Mouse (Mus musculus): ENCODE measurements around the gene Nat8f1.

Nat8f1 gene

DNA sequence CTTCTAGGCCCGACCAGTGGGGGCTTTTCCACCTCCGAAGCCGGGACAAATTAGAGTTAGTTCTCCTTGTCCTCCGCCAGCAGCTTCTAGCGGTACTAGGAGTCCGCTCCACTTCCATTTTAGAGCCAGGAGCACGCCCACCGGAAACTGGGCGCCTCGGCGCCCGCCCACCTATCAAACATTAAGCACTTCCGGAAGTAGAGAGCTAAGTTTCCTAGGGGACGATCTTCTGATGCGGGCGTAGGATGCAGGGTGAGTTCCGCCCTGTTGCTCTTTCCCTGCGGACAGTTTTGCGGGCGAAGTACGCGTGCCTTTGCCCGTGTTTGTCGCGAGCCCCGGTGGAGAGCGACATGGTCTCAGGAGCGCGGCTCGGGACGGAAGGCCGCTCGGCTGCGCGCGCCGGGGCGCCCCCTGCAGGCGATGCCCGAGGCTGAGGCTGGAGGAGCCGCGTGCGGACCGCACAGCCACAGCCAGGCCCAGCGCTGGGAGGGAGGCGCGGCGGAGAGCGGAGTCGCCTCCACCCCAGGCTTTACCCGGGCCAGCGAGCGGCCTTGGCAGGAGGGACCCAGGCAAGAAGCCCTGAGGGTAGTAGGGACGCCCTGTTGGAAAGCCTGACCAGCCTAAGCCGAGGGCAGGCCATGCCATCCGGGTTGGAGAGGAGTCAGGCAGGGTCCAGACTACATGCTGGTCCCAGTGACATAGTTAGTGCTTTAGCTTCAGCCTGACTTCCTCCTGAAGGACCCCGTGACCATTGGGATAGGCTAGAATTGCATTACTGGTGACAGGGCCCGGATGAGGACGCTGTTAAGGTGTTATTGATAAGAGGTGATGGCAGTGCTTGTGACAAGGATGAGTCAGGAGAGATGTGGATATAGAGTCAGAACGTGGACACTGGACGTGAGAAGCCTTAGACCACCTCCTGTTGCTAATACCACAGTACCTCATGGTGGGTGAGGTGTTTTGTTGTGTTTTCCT, at the start of gene Nat8f1:
Gene Nat8f1 (minus strand): TSS at position 149 of the 975 bp plus-strand sequence.
- in situ Hi-C loops (cut with MboI, MseI) = loop anchor here (25.0 kb wide), 1 partner anchor 446 kb away; the partner anchor contains the start of genes Fam136a and Snrpg

DNA sequence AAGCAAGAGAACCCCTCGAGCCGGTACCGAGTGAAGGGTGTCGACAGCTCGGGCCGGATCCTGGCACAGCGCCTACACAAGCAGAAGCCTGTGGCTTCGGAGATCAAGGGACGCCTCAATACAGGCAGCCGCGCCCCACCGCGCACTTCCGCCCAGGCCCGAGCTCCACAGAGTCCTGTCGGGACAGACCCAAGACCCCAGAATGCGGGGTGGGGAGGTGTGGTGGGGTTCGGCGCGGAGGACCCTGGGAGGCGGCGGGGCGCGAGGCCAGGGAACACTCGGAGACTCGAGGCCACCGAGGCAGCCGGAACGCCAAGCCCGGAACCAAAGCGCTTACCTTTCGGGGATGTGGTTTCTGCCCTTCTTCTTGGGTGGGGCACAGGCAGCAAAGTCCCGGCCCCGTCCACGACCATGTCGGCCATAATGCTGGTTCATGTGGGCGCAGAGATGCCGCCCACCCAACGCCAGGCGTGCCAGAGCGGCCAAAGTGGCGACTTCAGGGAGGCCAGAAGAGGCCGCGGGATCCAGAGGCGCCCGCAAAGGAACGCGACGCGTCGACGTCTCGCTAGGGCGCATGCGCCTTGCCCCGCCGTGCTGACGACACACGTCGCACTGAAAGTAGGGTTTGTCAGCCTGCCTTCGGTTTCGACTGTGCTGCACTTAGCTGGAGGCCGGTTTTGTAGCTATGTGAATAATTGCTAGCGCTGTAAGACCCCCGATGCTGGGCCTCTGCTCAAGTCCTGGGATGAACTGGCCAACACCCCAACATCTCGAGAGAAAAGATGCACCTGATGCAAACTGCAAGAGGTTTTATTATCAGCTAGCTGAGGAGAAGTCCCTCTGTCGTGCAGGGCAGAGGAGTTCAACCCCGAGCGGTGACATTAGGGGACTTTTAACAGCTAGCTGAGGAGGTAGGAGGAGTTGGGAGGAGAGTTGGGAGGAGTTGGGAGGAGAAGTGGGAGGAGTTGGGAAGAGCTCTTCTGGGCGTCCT, 45.9 kb upstream of the Nat8f1 start, which contains the start of gene Dusp11:
Gene Dusp11 (minus strand): TSS at position 567 of the 991 bp plus-strand sequence.
- in situ Hi-C loops (cut with MboI, MseI) = no loop called here

DNA sequence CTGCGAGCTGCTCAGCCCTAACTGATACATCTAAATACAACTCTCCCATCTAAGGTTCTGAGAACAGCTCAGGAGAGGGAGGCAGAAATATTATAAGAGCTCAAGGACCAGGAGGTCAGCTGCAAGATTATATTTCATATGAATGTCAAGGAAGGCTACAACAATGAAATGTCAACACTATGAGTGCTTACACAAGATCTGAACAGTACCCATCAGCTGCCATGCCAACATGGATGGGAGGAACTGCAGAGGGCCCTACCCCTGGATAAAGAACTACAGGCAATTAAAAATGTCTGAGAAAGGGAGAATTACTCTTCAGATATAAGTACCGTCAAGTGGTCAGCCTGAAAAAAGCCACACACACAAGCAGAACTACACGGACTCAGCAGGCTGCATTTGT, 42.1 kb upstream of the Nat8f1 start:
- in situ Hi-C loops (cut with MboI, MseI) = no loop called here

DNA sequence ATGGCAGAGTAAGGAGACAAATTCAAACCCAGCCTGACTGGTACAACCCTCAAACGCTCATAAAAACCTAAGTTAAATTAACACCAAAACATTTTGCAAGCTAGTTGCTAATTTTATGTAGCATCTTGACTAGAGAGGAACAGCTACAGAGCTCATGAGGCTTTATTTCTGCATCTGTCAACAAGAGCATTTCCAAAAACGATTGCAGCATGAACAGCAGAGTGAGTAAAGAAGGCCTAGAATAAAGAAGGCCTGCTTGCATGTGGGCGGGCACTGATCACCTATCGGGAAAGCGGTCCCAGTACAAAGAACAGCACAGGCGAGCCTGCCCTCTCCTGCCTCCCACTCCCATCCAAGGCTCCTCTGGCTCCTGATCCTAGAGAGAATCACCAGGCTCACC, 33.1 kb upstream of the Nat8f1 start:
- in situ Hi-C loops (cut with MboI, MseI) = no loop called here

DNA sequence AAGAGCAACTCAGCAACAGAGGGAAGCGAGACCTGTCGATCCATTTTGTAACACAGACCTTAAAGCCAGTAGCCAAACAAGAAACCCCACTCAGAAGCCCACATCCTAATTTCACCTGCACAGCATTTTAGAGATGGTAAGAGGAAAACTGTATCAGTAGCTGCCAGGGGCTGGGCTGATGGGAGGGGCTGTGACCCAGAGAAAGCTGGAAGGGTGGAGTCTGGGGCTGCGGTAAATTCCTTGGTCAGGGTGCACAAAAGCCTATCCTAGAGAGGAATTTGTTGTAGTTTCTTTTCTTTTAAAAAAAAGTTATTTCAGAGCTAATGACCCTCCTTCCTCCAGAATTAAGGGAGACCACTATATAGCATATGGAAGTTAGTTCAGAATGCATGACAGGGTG, 27.0 kb upstream of the Nat8f1 start:
- in situ Hi-C loops (cut with MboI, MseI) = no loop called here

DNA sequence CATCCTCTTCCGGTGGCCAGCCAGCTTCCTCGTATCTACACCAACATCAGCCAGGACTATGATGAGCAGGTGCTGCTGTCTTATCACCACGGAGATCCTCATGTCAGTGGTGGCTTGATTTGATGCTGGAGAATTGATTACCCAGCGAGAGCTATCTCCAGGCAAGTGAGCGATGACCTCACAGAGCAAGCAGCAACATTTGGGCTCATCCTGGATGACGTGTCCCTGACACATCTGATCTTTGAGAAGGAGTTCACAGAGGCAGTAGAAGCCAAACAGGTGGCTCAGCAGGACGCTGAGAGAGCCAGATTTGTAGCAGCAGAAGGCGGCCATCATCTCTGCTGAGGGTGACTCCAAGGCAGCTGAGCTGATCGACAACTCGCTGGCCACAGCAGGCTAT, 23.2 kb upstream of the Nat8f1 start:
- in situ Hi-C loops (cut with MboI, MseI) = loop anchor here (5.0 kb wide), 1 partner anchor 69 kb away; no protein-coding TSS in a partner anchor

DNA sequence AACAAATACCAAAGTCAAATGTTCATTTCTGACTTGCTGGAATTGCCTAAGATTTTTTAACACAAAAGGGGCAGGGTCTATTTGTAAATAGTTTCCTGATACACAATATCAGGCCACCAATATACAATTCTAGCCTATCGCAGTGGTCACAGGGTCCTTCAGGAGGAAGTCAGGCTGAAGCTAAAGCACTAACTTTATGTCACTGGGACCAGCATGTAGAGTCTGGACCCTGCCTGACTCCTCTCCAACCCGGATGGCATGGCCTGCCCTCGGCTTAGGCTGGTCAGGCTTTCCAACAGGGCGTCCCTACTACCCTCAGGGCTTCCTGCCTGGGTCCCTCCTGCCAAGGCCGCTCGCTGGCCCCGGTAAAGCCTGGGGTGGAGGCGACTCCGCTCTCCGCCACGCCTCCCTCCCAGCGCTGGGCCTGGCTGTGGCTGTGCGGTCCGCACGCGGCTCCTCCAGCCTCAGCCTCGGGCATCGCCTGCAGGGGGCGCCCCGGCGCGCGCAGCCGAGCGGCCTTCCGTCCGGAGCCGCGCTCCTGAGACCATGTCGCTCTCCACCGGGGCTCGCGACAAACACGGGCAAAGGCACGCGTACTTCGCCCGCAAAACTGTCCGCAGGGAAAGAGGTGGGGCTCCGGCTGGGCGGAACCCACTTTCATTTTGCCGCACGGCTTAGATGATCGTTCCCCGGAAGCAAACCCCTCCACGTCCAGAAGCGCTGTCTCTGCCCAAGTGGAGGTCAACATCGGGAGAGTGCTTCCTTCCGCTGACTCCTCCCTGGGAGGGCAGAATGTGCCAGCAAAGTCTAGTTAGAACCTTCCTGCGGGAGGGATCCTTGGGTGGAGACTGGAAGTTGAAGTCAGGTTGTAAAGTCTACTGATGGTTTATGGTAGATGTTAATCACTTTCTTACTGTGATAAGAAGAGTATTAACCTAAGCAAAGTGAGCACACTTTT, 21.3 kb upstream of the Nat8f1 start:
- in situ Hi-C loops (cut with MboI, MseI) = loop anchor here (5.0 kb wide), 1 partner anchor 71 kb away; no protein-coding TSS in a partner anchor

DNA sequence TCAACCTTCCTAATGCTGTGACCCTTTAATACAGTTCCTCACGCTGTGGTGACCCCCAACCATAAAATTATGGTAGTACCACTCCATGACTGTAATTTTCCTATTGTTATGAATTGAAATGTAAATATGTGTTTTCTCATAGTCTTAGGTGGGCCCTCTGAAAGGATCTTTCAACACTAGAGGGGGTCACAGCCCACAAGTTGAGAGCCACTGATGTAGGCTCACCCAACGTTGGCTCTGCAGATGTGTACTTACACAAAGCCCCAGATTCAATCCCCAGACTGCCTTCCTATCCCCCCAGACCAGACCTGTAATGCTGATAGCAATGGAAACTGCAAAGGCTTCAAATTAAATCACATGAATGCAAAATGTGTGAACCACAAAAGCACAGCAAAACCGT, 20.2 kb upstream of the Nat8f1 start:
- in situ Hi-C loops (cut with MboI, MseI) = loop anchor here (5.0 kb wide), 1 partner anchor 72 kb away; no protein-coding TSS in a partner anchor

DNA sequence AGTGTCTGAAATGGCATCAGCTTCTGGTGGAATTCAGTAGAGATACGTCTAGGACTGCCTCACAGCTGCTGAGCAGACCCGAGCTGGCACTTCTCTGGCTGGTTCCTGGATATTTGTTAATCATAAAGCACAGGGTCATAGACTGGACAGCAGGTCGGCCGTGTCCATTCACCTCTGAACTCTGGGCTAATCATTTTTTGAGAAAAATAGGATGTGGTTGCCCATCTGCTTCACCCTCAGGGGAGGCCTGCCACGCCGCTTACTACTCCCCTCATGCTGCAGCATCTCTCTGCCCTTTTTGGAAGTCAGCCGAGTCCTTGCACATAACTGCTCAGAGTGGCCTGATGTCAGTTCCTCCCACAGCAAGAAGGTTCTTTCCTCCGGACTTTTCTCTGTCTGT, 18.6 kb upstream of the Nat8f1 start:
- in situ Hi-C loops (cut with MboI, MseI) = no loop called here

DNA sequence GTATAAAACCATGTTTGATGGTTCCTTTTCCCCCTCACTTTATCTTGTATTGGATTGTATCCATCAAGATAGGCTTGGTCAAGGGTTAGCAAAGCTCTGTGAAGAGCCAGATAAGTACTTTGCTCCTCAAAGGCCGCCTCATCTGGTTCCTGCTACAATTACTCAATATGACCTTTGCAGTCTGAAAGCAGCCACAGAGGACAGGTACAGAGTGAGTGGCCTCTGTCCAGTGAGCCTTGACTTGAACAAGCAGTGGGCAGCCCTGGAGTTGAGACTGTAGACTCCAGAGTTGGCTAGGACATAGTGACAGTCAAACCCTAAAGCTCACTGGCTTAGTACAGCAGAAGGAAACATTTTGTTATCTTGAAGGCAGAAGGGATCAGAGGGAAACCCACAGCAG, 13.8 kb upstream of the Nat8f1 start:
- in situ Hi-C loops (cut with MboI, MseI) = no loop called here

DNA sequence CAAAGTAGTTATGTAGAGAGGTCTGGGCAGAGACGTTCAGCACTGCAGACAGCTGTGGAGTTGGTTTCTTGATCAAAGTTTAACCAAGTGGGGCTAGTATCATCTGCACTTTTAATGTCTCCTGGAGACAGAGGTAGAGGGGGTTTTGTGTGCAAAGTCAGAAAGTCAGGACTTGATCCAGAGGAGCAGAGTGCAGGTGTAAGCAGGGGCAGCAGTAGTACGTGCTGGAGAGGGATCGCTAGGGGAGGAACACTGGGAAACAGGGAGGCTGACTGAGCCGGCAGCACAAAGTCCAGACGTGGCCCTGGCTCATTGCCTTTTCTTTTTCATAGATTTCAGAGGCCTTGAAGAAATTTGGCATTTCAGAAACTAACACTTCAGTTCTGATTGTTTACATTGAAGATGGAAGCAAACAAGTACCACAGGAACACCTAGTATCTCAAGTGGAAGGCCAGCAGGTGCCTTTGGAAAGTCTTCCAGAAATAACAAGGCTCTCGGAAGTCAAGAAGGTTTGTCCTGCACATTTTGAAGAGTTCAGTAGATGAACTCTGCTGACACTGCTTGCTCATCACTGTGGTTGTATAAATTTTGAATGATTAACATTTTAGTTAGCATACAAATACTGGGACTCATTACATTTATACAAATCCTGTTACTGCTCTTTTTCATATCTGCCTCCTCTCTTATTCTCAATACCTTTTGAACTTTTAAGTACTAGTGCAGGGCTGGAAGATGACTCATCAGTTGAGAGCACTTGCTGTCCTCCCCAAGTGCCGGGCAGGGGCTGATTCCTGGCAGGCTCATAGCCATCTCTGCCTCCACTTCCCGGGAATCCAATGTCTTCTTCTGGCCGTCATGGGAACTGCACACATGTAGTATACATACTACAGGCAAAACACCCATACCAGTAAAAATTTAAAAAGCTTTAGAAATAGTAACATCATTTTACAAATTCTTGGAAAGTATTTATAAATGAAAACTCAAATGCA, 12.3 kb upstream of the Nat8f1 start:
- in situ Hi-C loops (cut with MboI, MseI) = no loop called here

DNA sequence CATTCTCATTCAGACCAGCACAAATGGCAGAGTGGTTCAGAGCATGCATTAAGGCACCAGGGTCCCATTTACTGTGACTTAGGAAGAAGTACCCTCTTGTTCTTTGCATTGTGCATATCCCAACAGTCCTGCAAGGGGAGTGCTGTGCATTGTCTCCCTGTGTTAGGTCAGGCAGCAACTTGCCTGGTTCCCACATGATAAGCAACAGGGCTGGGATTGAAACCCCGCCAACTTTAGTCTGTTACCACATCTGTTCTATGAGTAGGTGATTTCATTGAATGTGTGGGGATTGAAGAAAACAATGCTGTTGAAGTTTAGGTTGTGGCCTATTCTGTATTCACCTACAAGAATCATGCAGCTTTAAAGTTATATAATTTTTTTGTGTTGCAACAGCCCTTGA, 11.2 kb upstream of the Nat8f1 start:
- in situ Hi-C loops (cut with MboI, MseI) = no loop called here

DNA sequence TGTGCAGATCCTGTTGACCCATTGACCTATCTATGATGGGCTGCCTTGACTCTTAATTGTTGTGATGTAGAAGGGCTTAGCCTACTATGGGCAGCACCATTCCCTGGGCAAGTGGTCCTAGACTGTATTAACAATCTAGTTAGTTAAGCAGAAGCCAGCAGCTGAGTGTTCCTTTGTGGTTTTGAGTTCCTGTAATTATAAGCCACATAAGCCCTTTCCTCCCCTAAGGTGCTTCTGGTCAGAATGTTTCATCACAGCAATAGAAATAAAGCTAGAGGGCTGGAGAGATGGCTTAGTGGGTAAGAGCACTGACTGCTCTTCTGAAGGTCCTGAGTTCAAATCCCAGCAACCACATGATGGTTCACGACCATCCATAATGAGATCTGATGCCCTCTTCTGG, 8.2 kb upstream of the Nat8f1 start:
- in situ Hi-C loops (cut with MboI, MseI) = loop anchor here (25.0 kb wide), 1 partner anchor 439 kb away; the partner anchor contains the start of genes Fam136a and Snrpg

DNA sequence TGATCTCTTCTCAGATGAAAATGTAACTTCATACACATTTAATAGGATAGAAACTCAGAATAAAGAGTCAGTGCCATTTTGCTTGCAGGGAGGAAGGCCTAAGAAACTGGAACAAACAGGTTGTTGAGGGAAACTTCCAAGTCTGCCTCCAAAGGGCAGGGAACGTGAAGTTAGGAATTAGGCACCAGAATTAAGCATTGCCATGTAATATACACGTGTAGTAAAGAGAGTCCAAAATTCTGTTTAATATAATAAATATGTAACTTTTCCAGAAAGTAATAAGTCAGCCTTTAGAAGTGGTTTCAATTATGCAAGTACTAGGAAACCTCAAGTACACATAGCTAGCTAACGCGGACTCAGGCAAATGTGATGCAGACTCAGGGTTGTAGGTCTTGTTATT, 3.9 kb upstream of the Nat8f1 start:
- in situ Hi-C loops (cut with MboI, MseI) = loop anchor here (25.0 kb wide), 1 partner anchor 443 kb away; the partner anchor contains the start of genes Fam136a and Snrpg

DNA sequence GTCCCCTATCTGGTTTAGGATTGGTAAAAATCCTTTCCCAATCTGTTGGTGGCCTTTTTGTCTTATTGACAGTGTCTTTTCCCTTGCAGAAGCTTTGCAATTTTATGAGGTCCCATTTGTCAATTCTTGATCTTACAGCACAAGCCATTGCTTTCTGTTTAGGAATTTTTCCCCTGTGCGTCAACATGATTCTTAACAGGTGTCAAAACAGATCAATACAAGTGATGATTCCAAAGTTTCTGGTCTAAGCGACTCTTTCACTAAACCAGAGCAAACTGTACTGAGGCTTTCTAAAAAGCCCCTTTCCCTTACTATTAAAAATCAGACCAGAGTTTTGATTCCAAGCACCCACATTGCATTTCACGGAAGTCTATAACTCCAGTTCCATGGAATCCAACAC, 2.9 kb upstream of the Nat8f1 start:
- in situ Hi-C loops (cut with MboI, MseI) = loop anchor here (25.0 kb wide), 1 partner anchor 444 kb away; the partner anchor contains the start of genes Fam136a and Snrpg

DNA sequence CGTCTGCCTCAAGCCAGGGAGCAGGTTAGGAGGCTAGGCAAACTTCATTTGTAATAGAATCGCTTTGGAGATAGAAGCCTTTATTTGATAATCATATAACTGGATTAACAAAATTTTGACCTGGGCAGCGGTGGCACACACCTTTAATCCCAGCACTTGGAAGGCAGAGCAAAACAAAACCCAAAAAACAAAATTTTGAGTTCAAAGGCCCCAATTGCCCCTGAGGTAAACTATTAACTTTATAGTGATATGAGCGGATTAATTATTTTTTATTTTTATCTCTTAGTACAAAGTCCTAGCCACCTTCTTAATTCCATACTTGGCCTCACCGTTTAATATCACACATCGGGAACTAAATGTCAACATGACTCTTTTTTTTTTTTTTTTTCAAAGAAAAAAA, 1.1 kb upstream of the Nat8f1 start:
- in situ Hi-C loops (cut with MboI, MseI) = loop anchor here (25.0 kb wide), 1 partner anchor 446 kb away; the partner anchor contains the start of genes Fam136a and Snrpg

DNA sequence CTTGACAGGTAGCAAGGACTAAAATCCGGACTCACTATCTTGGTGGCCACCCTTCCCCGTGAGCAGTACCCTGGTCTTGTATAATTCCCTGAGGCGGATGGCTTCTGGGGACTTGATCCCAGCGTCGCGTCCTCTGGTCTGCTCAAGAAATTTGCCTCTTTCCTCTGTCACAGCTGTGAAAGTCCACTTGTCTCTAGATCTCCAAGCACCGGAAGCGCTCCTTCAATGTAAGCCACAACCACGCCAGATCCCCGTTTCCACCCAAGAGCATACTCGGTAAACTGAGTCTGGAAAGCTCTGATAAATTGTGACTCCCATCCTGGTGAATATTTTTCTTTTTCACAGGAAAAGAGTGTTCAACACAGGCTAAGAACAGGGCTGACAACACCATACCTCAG, 347 bp downstream of the Nat8f1 start:
- in situ Hi-C loops (cut with MboI, MseI) = loop anchor here (25.0 kb wide), 1 partner anchor 447 kb away; the partner anchor contains the start of genes Fam136a and Snrpg

DNA sequence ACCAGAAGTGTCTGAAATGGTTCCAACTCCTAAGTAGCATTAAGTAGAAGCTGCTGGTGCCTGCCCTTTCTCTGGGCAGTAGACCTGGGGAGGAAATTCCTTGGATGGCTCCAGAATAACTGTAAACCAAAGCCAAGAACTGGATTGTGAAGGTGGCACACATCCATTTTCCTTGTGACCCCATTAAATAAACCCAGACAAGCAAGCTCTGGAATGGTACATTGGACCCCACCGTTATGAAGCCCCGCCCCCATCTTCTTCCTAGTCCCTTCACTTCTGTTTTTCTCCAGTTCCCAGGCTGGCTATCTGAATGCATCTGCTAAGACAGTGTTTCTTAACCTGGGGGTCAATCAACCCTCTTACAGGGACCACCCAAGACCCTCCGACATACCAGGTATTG, 3.9 kb downstream of the Nat8f1 start, which contains the start of gene Tprkb:
Gene Tprkb (plus strand): TSS at position 279 of the 400 bp plus-strand sequence.
- in situ Hi-C loops (cut with MboI, MseI) = loop anchor here (25.0 kb wide), 1 partner anchor 451 kb away; the partner anchor contains the start of genes Fam136a and Snrpg

DNA sequence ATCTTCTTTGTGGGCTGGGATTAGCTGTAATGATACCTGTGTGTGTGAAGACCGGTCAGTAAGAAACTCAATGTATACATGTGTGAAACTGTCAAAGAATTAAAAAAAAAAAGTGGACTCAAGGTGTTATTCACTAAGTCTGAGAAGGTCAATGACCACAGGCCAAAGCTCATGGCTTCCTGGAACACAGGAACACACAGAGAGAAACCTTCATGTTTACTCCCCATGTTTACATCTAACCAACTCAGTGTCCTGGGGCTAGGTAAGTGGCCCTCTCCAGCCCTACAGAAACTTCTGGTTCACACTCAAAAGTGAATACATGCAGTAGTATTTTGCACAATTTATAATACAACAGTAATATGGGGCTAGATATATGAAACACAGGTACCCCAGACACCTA, 5.8 kb downstream of the Nat8f1 start:
- in situ Hi-C loops (cut with MboI, MseI) = loop anchor here (10.0 to 25.0 kb wide), 2 partner anchors 325 to 453 kb away; partner anchors contain the start of genes Alms1, Fam136a and Snrpg
